Mouse (Mus musculus) stomach, postnatal 0 days (tissue): ENCODE data around the gene Ccl19.
"Not testable (repeated sequence)": the region's sequence is repeated elsewhere in the genome, so short reads cannot be mapped to it uniquely, and the experiment has no call there.

Source experiments
- CTCF ChIP-seq: IDR thresholded peaks from 2 replicates; pipeline ENCODE4 v1.5.1; 2016; ENCODE audit warnings: antibody characterized with exemption, low read depth, mild to moderate bottlenecking, moderate library complexity
- EP300 ChIP-seq: optimal IDR thresholded peaks from 2 replicates; pipeline ENCODE3; 2016; ENCODE audit warnings: antibody characterized with exemption

GRCm38 (mm10) chr4:42735245-42735644 lies 21.1 kb downstream of the Ccl19 start, which contains the start of gene 4930578G10Rik:
- not testable (repeated sequence) for TF ChIP-seq CTCF, EP300
